Mouse (Mus musculus) pancreas, adult 10 weeks (tissue): ENCODE results near the gene Vmn2r45. TPM values are rescaled to one million over a fixed set of nuclear protein-coding genes. Genes with fewer than 3 reads are reported as not detected.

Source experiments
- polyA plus RNA-seq: library from polyadenylated mRNA; stranded (reverse); fragments of 350-450 nt; fragmentation: Illumina TruSeq; extraction: RNeasy Lipid Tissue Mini Kit (QIAGEN cat#74804); gene quantifications from one replicate; pipeline ENCODE4 v1.2.3, GENCODE M21; 2015; ENCODE audit warnings: low read depth, low replicate concordance; ENCODE audit not compliant: insufficient read depth

Gene Vmn2r45
- not detected for polyA plus RNA-seq

DNA sequence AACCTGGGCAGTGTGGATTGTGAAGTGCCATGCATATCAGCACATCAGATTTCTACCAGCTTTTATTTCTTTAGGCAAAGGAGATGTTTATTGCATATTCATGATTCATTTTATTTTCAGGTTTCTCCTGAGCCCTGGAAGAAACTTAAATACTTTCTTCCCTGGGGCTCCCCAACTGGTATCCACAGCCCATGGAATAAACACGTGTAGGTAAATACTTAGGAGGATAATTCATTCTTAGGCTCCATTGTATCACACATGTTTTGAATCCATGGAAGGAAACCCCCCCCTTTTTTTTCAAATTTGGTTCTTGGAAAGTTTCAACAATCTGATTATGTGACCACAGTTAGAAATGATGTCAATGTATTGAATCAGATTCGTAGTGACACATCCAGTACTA, at the start of gene Vmn2r45:
TSS of gene Vmn2r45 (minus strand) at position 101 of the 400 bp plus-strand sequence.

Other genes with a start within 250 kb of the Vmn2r45 start
- not detected for gene Vmn2r43, start 228.5 kb downstream of the Vmn2r45 start, polyA plus RNA-seq
- gene Vmn2r44, start 105.7 kb downstream of the Vmn2r45 start, polyA plus RNA-seq = not detected